Mouse (Mus musculus): ENCODE results near the gene Elavl2. TPM values are rescaled to one million over a fixed set of nuclear protein-coding genes. Genes with fewer than 3 reads are reported as not detected.
A peak's percentile ranks its signal among the peaks of the same experiment; 100 is the strongest.

Elavl2 gene
- polyA plus RNA-seq (2012; rRNA removed): 0.25 and 0.27 TPM in 2 replicates

- DNase-seq (ENCODE audit: low read depth): no peak
Observed at GRCm38 (mm10) chr4:91400423-91400822, at the start of gene Elavl2. Gene Elavl2, minus strand, starts transcription at chr4:91400785.

DNA sequence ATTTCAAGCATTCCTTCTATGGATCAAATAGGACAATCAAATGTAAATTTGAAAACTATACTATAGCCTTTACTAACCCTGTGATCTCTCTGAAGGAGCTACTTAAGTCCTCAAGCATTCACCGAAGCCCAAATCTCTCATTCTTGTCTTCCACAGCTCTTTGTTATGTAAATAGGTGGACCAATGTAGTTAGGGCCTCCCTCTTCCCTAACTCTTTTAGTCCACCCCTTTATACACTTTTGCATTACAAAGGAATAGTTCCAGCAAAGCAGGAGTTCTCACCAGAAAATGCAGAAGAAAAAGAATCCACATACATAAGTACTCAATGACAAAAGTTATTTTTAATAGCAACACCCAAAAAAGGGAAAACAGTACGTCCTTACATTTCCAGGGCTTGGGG, 47.3 kb upstream of the Elavl2 start:
- DNase-seq (ENCODE audit: low read depth): no peak

- DNase-seq (ENCODE audit: low read depth): no peak
Observed at GRCm38 (mm10) chr4:91415582-91415981, 15.0 kb upstream of the Elavl2 start.

DNA sequence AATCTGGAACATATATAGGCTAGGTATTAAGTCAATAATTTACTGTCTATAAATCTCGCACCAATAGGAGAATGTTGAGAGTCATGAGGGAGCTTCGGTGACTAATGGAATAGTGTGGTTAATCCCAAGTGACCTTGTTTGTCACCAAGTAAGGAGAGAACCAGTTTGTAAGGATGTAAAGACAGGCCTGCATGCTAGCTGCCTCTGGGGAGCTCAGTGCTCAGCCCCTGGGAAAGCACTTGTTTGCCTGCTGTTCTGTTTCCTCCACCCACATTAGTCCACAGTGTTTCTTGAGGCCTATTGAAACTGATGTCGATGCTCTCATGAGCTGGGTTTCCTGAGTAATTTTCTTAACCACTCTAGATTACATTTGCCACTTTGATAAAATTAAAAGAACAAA, 4.5 kb upstream of the Elavl2 start:
- no peak for DNase-seq (ENCODE audit: low read depth)

DNA sequence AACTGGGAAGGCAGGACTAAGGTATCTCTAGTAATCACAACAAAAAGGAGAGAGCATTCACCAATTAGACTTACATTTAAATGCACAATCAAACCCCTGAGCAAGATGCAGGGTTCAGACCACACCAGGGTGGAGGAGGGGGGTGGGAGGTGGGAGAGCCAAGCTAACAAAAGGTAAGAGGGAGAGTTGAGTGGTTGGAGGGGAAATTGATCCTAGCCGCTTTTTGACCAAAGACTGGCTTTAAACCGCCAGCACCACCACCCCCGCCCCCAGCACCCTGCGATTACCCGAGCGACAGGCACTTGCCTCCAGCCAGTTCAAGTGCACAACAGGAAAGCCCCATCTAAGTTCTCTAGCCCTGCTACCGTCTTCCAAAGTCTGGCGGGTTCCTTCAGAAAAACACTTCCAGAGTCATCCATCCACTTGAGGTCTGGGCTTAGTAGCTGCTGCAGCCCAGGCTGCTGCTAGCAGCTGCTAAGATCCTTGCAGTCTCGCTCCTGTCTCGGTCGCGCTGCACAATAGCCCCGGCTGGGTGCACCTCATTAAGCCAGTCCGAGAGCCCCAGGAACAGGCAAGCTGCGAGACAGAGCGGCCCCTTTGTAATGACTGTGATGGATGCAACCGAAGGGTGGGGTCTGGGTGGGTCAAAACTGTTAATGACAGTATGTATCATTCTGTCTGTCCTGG, 932 bp downstream of the Elavl2 start:
- no peak for DNase-seq (ENCODE audit: low read depth)

- no peak for DNase-seq (ENCODE audit: low read depth)
Observed at GRCm38 (mm10) chr4:91391987-91392598, 8.5 kb downstream of the Elavl2 start.

DNA sequence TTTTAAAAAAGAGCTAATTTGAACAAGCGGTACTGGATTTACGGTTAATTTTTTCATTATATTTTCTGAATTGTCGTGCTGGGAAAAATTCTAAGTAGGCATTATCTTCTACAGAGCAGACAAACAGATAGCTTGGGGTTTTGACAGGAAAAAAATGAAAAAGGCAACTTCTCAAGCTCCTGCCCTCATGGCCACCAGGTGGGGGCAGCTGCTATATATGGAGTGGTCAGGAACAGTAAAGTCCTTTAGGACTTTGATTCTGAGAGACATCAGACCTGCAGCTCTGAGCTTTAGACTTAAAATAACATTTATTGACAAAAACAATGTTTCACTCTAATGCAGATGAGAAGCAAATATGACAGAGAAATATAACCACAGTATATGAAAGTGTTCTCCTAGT, 12.9 kb downstream of the Elavl2 start:
- DNase-seq (ENCODE audit: low read depth): no peak

- no peak for DNase-seq (ENCODE audit: low read depth)
Observed at GRCm38 (mm10) chr4:91381201-91381627, 19.4 kb downstream of the Elavl2 start.

DNA sequence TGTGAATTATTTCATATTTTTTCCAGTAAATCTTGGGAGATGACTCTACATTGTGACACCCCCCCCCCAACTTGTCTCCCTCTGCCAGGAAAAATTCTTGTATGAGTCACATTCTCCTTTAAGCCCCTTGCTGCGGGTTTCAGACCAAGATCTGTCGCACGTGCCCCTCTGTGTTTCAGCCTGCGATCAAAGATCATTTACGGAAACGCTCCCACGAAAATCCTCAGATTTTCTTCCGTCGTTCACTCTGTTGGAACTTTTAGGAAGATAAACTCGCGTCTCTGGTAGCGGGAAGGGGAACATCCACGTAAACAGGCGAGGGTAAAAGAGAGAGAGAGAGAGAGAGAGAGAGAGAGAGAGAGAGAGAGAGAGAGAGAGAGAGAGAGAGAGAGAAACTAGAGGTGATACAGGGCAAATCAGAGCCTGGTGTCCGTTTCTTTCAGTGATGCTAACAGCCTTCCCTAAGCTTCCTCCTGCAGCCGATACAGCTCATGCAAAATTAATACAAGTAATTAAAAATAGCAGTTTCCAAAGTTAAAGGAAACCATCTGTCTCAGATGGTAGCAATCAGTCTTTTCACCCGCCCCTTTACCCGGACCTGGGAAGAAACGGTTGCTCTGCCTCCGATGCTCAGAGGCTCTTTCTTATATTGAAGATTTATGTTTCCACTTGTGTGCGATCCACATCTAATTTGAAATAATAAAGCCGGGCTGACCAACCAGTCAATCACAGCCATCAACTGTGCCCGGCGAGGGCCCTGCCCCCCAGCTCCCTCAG, 20.1 kb downstream of the Elavl2 start:
- no peak for DNase-seq (ENCODE audit: low read depth)

- no peak for DNase-seq (ENCODE audit: low read depth)
Observed at GRCm38 (mm10) chr4:91379559-91379958, 21.0 kb downstream of the Elavl2 start.

- peak; percentile 10 for DNase-seq (ENCODE audit: low read depth)
Observed at GRCm38 (mm10) chr4:91376317-91376910, 24.2 kb downstream of the Elavl2 start.

DNA sequence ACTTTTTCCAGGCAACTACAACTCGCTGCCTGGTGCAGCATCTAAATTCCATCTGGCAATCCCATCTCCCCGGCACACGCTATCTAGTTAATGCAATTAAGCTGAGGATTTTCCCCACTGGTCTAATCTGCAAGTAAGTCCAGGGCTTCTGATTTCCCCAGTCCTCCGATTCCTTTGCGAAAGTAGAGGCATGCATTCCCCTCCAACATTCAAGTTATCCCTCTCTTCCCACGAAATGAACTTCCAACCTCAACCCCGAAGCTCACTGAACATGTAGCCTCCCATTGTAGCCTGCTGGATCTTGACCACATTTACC, 25.3 kb downstream of the Elavl2 start:
- no peak for DNase-seq (ENCODE audit: low read depth)

GRCm38 (mm10) chr4:91374571-91375371, 25.8 kb downstream of the Elavl2 start:
- no peak for DNase-seq (ENCODE audit: low read depth)

GRCm38 (mm10) chr4:91372844-91373243, 27.7 kb downstream of the Elavl2 start:
- DNase-seq (ENCODE audit: low read depth): no peak

DNA sequence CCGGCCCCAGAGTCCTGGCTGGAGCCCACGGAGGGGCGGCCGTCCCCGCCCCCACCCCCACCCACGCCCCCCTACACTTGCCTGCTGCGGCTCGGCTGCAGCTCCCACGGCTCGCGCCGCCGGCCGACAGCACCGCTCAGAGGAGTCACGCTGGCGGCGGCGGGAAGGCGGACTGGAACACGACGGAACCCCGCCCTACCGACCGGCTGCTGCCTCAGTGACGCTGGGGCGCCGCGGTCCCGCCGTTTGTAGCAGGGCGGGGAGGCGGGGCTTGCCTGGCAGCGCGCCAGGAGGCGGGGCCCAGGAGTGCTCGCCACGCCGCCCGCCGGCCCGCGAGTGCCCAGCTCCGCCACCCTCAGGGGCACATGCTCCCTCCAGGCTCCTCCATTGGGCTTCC, 28.8 kb downstream of the Elavl2 start:
- no peak for DNase-seq (ENCODE audit: low read depth)

- no peak for DNase-seq (ENCODE audit: low read depth)
Observed at GRCm38 (mm10) chr4:91371131-91371818, 29.3 kb downstream of the Elavl2 start.

- no peak for DNase-seq (ENCODE audit: low read depth)
Observed at GRCm38 (mm10) chr4:91365276-91365675, 35.3 kb downstream of the Elavl2 start.

DNA sequence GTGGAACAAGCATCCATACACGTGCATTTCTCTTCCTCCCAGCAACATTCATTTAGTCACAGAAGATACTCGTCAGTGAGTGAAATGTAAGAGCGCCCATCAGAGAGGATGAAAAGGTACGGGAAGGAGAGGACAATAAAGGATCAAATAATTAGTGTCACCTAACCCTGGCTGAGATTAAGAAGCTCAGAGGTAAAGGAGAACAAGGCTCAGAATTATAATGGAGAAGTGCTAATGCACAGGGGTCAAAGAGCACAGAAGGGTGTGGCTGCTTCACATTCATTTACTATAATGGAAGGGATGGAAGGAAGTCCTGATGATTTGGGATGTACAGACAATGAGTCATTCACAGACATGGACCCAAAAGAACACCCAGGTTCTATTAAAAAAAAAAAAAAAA, 36.6 kb downstream of the Elavl2 start:
- DNase-seq (ENCODE audit: low read depth): no peak

DNA sequence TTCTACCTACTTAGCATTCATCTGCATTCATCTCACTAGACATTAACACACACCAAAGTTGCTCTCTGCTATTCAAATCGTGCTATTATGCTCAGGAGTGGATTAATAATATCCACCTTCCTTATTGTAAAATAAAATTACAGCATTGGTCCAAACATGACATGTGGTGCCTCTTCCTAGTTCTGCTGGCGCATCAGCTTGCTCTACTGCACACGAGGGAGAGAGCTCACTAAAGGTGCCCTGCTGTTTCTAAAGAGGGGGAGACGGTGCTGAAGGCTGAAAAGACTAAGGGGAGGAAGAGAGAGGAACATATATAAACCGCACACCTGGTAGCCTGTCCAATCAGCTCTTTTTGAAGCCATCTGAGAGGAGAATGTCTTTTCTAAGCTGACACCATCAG, 38.1 kb downstream of the Elavl2 start:
- no peak for DNase-seq (ENCODE audit: low read depth)

GRCm38 (mm10) chr4:91353138-91353537, 47.4 kb downstream of the Elavl2 start:
- DNase-seq (ENCODE audit: low read depth): no peak

GRCm38 (mm10) chr4:91349579-91349978, 51.0 kb downstream of the Elavl2 start:
- DNase-seq (ENCODE audit: low read depth): no peak
